Mouse (Mus musculus): Measurements from ENCODE around the gene Csf3. TPM values are rescaled to one million over a fixed set of nuclear protein-coding genes. Genes with fewer than 3 reads are reported as not detected.
"Not testable (repeated sequence)": the region's sequence is repeated elsewhere in the genome, so short reads cannot be mapped to it uniquely, and the experiment has no call there.

The Csf3 gene
- not detected in 2 replicates for polyA plus RNA-seq (2012; ENCODE audit: insufficient read depth, low replicate concordance)

DNA sequence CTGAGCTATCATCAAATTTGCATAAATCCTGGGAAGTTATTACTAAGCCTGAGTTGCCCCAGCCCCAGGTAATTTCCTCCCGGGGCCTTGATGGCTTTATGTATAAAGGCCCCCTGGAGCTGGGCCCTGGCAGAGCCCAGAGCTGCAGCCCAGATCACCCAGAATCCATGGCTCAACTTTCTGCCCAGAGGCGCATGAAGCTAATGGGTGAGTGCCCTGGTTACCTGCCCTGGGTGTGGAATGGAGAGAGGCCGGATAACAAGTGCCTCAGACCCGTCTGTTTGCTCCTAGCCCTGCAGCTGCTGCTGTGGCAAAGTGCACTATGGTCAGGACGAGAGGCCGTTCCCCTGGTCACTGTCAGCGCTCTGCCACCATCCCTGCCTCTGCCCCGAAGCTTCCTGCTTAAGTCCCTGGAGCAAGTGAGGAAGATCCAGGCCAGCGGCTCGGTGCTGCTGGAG is at the start of gene Csf3:
Gene Csf3, plus strand, starts transcription at position 51 of the 458 bp plus-strand sequence.
- Histone ChIP-seq H3K4me3 (replicated peaks) (no peak within 1 kb of the TSS), H3K36me3 (replicated peaks; ENCODE audit: low read length) (peaks cover 44% of the 10 kb centered on the region), H3K9me3 (no peaks in the 10 kb centered on the region), H3K4me1 (peaks cover 23% of the 10 kb centered on the region; the same call in 1 of the 2 replicates), H3K27me3 (replicated peaks) (peaks cover 10% of the 10 kb centered on the region)
- TF ChIP-seq GATA1 (IDR thresholded peaks at IDR 0.05; ENCODE audit: borderline replicate concordance, low read length) (no peak), FLI1 (IDR thresholded peaks at IDR 0.05; ENCODE audit: low read length) (no peak)

DNA sequence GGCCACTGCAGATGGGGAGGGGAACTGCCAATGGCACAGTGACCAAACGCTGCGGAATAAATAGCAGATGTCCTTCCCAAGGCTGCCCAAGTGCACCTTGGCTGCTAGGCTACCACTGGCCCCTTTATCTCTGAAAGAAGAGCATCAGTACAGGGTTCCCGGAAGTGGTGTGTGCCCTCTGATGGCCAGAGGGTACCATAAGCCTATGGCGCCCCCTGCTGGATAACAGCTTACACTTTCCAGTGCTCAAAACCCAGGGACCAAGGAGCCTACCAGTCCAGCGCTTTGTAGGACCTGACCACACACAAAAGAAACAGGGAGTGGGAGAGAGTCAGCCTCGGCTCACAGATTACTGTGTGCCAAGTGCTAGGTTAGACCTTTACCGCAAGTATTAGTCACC is 46.0 kb upstream of the Csf3 start:
- Histone ChIP-seq H3K4me1 (peaks cover 17% of the 10 kb centered on the region), H3K27me3 (replicated peaks) (peaks cover 28% of the 10 kb centered on the region)
- not testable (repeated sequence) for H3K9me3 ChIP-seq; H3K4me3 ChIP-seq (replicated peaks); H3K36me3 ChIP-seq (replicated peaks; ENCODE audit: low read length)

DNA sequence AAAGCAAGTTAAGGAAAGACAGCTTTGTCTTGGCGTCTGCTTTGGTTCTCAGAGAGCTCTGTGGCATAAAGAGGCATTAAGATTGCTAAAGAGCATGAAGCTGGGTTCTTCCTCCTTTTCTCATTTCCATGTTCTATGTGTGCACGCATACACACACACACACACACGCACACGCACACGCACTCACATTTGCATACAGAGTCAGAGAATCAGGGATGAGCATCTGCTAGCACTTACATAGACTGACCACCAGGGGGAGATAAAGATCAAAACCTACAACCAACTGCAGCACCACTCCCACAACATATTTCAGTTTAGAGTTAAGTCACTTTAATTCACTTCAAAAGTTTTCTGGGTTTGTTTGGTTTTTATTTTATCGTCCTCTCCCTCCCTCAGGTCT is 40.5 kb upstream of the Csf3 start:
- H3K9me3 ChIP-seq = no peaks in the 10 kb centered on the region
- no peaks in the 10 kb centered on the region for H3K36me3 ChIP-seq (replicated peaks; ENCODE audit: low read length)
- peak overlapping the region; percentile 79 for H3K4me3 ChIP-seq (replicated peaks)
- H3K4me1 ChIP-seq = peaks cover 39% of the 10 kb centered on the region
- H3K27me3 ChIP-seq (replicated peaks) = peaks cover 26% of the 10 kb centered on the region
- TF ChIP-seq FLI1 (IDR thresholded peaks at IDR 0.05; ENCODE audit: low read length) (no peak), GATA1 (IDR thresholded peaks at IDR 0.05; ENCODE audit: borderline replicate concordance, low read length) (no peak)

DNA sequence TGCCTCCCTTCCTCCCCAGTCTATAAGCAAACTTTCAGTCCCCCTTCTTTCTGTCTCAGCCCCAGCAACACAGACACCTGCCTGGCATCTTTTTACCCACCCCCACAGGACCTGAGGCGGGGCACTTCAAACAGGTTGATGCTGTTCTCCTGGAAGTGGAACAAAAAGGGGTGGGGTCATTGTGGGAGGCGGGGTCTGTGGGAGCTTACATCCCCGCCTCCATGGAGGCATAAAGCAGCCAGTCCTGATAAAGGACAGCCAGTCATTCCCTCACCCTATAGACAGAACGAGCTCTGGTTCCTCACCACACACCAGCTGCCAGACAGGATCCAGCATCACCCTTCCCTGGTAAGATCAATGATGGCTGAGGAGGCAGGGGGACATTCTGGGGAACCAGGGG is 37.0 kb upstream of the Csf3 start, which contains the start of gene Gsdma:
Gene Gsdma, plus strand, starts transcription at position 261 of the 400 bp plus-strand sequence.
- H3K27me3 ChIP-seq (replicated peaks) = peaks cover 45% of the 10 kb centered on the region
- H3K9me3 ChIP-seq = no peaks in the 10 kb centered on the region
- H3K36me3 ChIP-seq (replicated peaks; ENCODE audit: low read length) = no peaks in the 10 kb centered on the region
- TF ChIP-seq GATA1 (IDR thresholded peaks at IDR 0.05; ENCODE audit: borderline replicate concordance, low read length) (no peak), FLI1 (IDR thresholded peaks at IDR 0.05; ENCODE audit: low read length) (no peak)
- peak within 1 kb of the TSS; percentile 2 for H3K4me3 ChIP-seq (replicated peaks)
- peaks cover 57% of the 10 kb centered on the region for H3K4me1 ChIP-seq

DNA sequence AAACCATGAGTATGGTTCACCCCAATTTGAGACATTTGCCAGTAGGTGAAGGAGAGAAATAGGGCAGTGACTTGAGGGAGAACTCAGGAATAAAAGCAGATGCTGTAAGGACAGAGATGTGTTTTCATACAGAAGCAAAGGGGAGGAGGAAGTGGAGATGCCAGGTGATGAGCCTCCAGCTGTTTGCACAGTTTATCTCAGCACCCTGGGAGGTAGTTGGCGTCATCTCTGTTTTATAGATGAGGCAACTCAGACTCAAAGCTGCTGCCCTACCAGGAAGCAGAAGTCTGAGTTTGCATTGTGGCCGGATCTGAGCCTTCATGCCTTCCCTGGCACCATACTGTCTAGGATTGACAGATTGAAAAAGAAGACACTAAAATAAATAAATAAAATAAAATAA is 32.1 kb upstream of the Csf3 start:
- H3K4me3 ChIP-seq (replicated peaks) = no peak overlapping the region
- H3K27me3 ChIP-seq (replicated peaks) = peaks cover 48% of the 10 kb centered on the region
- no peaks in the 10 kb centered on the region for H3K9me3 ChIP-seq
- peaks cover 67% of the 10 kb centered on the region for H3K4me1 ChIP-seq
- H3K36me3 ChIP-seq (replicated peaks; ENCODE audit: low read length) = no peaks in the 10 kb centered on the region
- no peak for TF ChIP-seq GATA1 (IDR thresholded peaks at IDR 0.05; ENCODE audit: borderline replicate concordance, low read length)
- no peak for TF ChIP-seq FLI1 (IDR thresholded peaks at IDR 0.05; ENCODE audit: low read length)

DNA sequence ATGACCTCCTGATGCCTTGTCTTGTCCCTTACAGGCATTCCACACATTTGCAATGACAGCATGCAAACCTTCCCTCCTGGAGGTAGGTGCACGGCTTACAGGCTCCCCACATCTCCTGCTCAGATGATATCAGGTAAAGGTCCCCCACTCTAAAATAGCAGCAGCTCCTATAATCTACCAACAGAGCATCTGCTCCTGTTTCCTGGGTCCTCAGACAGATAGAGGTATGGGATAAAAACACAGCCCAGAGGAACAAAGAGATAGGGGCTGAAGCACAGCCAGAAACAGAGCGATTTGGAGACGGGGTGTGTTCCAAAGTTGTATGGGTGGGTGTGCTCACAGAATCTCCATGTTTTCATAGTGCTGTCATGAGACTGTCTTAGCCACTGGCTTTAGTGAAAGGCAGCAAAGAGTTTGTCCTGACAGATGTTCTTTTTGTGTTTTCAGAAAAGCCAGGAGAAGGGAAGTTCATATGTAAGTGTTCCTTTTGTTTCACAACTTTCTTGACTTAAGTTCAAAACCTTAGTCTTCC is 29.7 kb upstream of the Csf3 start:
- TF ChIP-seq FLI1 (IDR thresholded peaks at IDR 0.05; ENCODE audit: low read length) (no peak), GATA1 (IDR thresholded peaks at IDR 0.05; ENCODE audit: borderline replicate concordance, low read length) (no peak)

DNA sequence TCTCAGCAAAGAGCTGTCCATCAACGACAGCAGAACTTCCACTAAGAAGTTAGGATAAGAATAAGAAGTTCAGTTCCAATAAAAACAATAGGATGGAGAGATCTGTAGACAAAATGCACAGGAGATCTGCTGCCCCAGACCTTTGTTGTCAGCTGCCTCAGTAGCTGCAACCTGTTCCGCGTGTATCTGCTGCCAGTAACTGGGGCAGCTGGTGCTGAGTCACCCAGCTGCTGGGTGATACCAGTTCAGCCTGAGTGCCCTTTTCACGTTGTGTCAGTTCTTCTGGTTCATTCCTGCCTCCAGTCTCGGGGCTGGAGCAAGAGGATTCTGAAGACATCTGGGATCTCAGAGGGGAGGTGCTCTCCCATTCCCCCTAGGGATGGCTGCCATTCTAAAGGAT is 29.2 kb upstream of the Csf3 start:
- TF ChIP-seq GATA1 (IDR thresholded peaks at IDR 0.05; ENCODE audit: borderline replicate concordance, low read length) = no peak
- TF ChIP-seq FLI1 (IDR thresholded peaks at IDR 0.05; ENCODE audit: low read length) = no peak
- H3K9me3 ChIP-seq = no peaks in the 10 kb centered on the region
- H3K36me3 ChIP-seq (replicated peaks; ENCODE audit: low read length) = no peaks in the 10 kb centered on the region
- H3K4me3 ChIP-seq (replicated peaks) = peak overlapping the region; percentile 78
- H3K27me3 ChIP-seq (replicated peaks) = peaks cover 32% of the 10 kb centered on the region
- peaks cover 81% of the 10 kb centered on the region for H3K4me1 ChIP-seq

More for the DNA sequence above, 29.7 kb upstream of the Csf3 start:
- Histone ChIP-seq H3K4me3 (replicated peaks) (peak overlapping the region; percentile 33), H3K9me3 (no peaks in the 10 kb centered on the region), H3K4me1 (peaks cover 77% of the 10 kb centered on the region), H3K36me3 (replicated peaks; ENCODE audit: low read length) (no peaks in the 10 kb centered on the region), H3K27me3 (replicated peaks) (peaks cover 38% of the 10 kb centered on the region)

DNA sequence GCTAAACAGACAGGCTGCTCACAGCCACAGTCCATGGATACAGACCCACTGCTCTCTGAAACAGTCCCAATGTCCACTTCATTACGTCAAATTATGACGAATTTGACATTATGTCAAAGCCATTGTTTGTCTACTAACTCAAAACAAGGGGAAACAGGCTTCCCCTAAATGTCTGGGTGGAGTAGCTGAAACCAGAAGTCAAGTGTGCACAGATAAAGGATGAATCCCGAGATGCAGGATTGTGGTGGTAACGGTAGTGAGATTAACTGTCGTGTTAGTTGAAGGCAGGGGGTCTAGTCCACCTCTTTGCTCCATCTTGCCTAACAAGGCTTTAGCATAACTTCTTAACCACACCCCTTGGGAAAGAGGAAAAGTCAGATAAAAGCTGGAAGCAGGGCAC is 28.6 kb upstream of the Csf3 start:
- Histone ChIP-seq H3K27me3 (replicated peaks) (peaks cover 26% of the 10 kb centered on the region), H3K4me1 (peaks cover 79% of the 10 kb centered on the region), H3K4me3 (replicated peaks) (peak overlapping the region; percentile 78), H3K36me3 (replicated peaks; ENCODE audit: low read length) (no peaks in the 10 kb centered on the region), H3K9me3 (no peaks in the 10 kb centered on the region)
- TF ChIP-seq GATA1 (IDR thresholded peaks at IDR 0.05; ENCODE audit: borderline replicate concordance, low read length) = no peak

DNA sequence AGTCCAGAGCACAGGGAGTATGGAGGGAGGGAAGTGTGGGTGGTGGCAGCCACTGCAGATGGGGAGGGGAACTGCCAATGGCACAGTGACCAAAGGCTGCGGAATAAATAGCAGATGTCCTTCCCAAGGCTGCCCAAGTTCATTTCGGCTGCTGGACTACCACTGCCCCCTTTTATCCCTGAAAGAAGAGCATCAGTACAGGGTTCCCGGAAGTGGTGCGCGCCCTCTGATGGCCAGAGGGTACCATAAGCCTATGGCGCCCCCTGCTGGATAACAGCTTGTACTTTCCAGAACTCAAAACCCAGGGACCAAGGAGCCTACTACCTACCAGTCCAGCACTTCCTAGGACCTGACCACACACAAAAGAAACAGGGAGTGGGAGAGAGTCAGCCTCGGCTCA is 27.9 kb upstream of the Csf3 start:
- H3K4me3 ChIP-seq (replicated peaks) = peak overlapping the region; percentile 44
- not testable (repeated sequence) for H3K36me3 ChIP-seq (replicated peaks; ENCODE audit: low read length); H3K9me3 ChIP-seq
- peaks cover 72% of the 10 kb centered on the region for H3K4me1 ChIP-seq
- peaks cover 23% of the 10 kb centered on the region for H3K27me3 ChIP-seq (replicated peaks)

DNA sequence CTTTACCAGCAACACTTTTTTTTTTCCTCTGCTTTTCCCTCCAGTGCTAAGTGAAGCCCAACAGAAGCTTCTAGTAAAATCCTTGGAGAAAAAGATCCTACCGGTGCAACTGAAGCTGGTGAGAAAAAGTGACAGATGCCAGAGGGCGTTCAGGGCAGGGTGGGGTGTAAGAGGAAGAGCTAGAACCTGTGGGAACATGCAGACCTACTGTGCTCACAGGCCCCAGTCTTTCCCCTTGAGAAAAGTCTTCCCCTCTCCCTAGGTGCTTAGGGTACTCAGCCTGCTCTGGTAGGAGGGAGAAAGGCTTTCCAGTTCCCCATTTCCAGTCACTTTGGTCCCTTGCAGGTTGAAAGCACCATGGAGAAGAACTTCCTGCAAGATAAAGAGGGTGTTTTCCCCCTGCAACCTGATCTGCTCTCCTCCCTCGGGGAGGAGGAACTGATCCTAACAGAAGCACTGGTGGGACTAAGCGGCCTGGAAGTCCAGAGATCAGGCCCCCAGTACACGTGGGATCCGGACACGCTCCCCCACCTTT is 25.2 kb upstream of the Csf3 start:
- H3K36me3 ChIP-seq (replicated peaks; ENCODE audit: low read length) = no peaks in the 10 kb centered on the region
- peaks cover 7% of the 10 kb centered on the region for H3K27me3 ChIP-seq (replicated peaks)
- no peaks in the 10 kb centered on the region for H3K9me3 ChIP-seq
- peaks cover 57% of the 10 kb centered on the region for H3K4me1 ChIP-seq
- H3K4me3 ChIP-seq (replicated peaks) = no peak overlapping the region
- TF ChIP-seq FLI1 (IDR thresholded peaks at IDR 0.05; ENCODE audit: low read length) (no peak), GATA1 (IDR thresholded peaks at IDR 0.05; ENCODE audit: borderline replicate concordance, low read length) (no peak)

DNA sequence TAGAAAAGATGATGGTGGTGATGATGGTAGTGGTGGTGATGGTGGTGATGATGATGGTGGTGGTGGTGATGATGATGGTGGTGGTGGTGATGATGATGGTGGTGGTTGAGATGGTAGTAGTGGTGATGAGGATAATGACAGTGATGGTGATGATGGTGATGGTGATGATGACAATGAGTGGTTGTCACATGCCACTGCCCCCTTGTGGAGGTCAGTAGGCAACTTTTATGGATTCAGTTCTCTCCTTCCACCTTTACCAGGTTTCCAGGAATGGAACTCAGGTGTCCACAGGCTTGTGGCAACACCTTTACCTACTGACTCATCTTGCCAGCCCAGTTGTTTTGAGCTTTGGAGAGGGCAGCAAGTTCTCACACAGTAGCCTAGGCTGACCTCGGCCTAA is 21.0 kb upstream of the Csf3 start:
- peaks cover 10% of the 10 kb centered on the region for H3K36me3 ChIP-seq (replicated peaks; ENCODE audit: low read length)
- peaks cover 3% of the 10 kb centered on the region for H3K27me3 ChIP-seq (replicated peaks)
- peaks cover 53% of the 10 kb centered on the region for H3K4me1 ChIP-seq
- H3K9me3 ChIP-seq = no peaks in the 10 kb centered on the region
- H3K4me3 ChIP-seq (replicated peaks) = peak overlapping the region; percentile 66
- TF ChIP-seq GATA1 (IDR thresholded peaks at IDR 0.05; ENCODE audit: borderline replicate concordance, low read length) = no peak
- no peak for TF ChIP-seq FLI1 (IDR thresholded peaks at IDR 0.05; ENCODE audit: low read length)

DNA sequence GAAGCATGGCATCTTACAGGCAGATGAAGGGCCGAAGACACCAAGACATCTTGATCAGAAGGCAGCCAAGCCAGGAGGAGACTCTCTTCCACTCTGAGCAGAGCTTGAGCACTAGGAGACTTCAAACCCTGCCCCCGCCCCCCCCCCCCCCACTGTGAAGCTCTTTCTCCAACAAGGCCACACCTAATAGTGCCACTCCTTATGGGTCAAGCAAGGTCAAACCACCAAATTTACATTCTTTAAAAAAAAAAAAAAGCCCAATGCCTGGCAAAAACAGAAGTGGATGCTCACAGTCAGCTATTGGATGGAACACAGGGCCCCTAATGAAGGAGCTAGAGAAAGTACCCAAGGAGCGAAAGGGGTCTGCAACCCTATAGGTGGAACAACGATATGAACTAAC is 20.5 kb upstream of the Csf3 start:
- Histone ChIP-seq H3K36me3 (replicated peaks; ENCODE audit: low read length) (peaks cover 15% of the 10 kb centered on the region), H3K4me1 (peaks cover 52% of the 10 kb centered on the region)
- H3K27me3 ChIP-seq (replicated peaks); H3K9me3 ChIP-seq; H3K4me3 ChIP-seq (replicated peaks): not testable (repeated sequence)

All from megakaryocyte, embryonic 14.5 days (primary cell).